Mouse (Mus musculus) heart, postnatal 0 days (tissue): Measurements from ENCODE around the gene Rapgef5. TPM values are rescaled to one million over a fixed set of nuclear protein-coding genes. Genes with fewer than 3 reads are reported as not detected.

Source experiments
- ATAC-seq: fragments of 200-750 bp; cut with Nextera tagmentation; 2 replicates; pipeline ENCODE4 v1.8.0; 2017; ENCODE audit warnings: low read depth, moderate number of reproducible peaks, moderate library complexity; ENCODE audit not compliant: insufficient read depth
- DNase-seq: peaks from one replicate; pipeline ENCODE4 v3.0.0-alpha.2; 2016; ENCODE audit warnings: low spot score
- H3K27ac ChIP-seq: fragments of 300-500 bp; sonication (generic); 2 replicates; pipeline ENCODE4 v1.5.1; 2014; ENCODE audit warnings: low read depth, mild to moderate bottlenecking
- H3K27me3 ChIP-seq: fragments of 300-500 bp; sonication (generic); 2 replicates; pipeline ENCODE4 v1.6.1; 2014; ENCODE audit warnings: low read length, mixed read lengths; ENCODE audit not compliant: control insufficient read depth, insufficient read depth
- H3K36me3 ChIP-seq: fragments of 300-500 bp; sonication (generic); replicated peaks from 2 replicates; pipeline ENCODE4 v1.6.1; 2014; ENCODE audit warnings: low read length, mixed read lengths; ENCODE audit not compliant: control insufficient read depth, insufficient read depth
- H3K4me1 ChIP-seq: fragments of 300-500 bp; sonication (generic); 2 replicates; pipeline ENCODE4 v1.6.1; 2014; ENCODE audit warnings: antibody characterized with exemption; ENCODE audit not compliant: control insufficient read depth, insufficient read depth
- H3K4me2 ChIP-seq: fragments of 300-500 bp; sonication (generic); 2 replicates; pipeline ENCODE4 v1.6.1; 2014; ENCODE audit warnings: low read depth, mild to moderate bottlenecking, low read length, moderate library complexity
- H3K4me3 ChIP-seq: fragments of 300-500 bp; sonication (generic); 2 replicates; pipeline ENCODE4 v1.5.1; 2014; ENCODE audit warnings: low read depth, low read length
- H3K9ac ChIP-seq: fragments of 300-500 bp; sonication (generic); replicated peaks from 2 replicates; pipeline ENCODE4 v1.6.1; 2014; ENCODE audit warnings: low read depth, low read length, mixed read lengths
- H3K9me3 ChIP-seq: fragments of 300-500 bp; sonication (generic); replicated peaks from 2 replicates; pipeline ENCODE4 v1.6.1; 2016; ENCODE audit warnings: low read length; ENCODE audit not compliant: control insufficient read depth
- CTCF ChIP-seq: IDR thresholded peaks from 2 replicates; pipeline ENCODE4 v1.5.1; 2016; ENCODE audit warnings: antibody characterized with exemption, control low read depth, low read depth
- EP300 ChIP-seq: IDR thresholded peaks from 2 replicates; pipeline ENCODE4 v1.6.1; 2016; ENCODE audit warnings: antibody characterized with exemption, low read depth
- WGBS: fragments of 180-500 bp; shearing (Covaris S2); extraction: QIAGEN DNeasy Blood & Tissue Kit; methylation state at CpG from one replicate; pipeline ENCODE4 v1.1.7; 2014; 5-methylcytosine and 5-hydroxymethylcytosine counted together
- polyA plus RNA-seq: library from polyadenylated mRNA; unstranded; fragments of >200 nt; fragmentation: Nextera tagmentation; extraction: Ambion mirVana; gene quantifications from 2 replicates; pipeline ENCODE4 v1.2.1, GENCODE M21; 2015
- total RNA-seq: library from RNA; depleted of rRNA; stranded (reverse); fragments of >200 nt; gene quantifications from 2 replicates; pipeline ENCODE4 v1.2.3, GENCODE M21; 2014; ENCODE audit warnings: low replicate concordance

Rapgef5 gene
- total and polyA plus RNA-seq, 2 experiments from 2014 or later, result 11.1 to 30.8 TPM

DNA sequence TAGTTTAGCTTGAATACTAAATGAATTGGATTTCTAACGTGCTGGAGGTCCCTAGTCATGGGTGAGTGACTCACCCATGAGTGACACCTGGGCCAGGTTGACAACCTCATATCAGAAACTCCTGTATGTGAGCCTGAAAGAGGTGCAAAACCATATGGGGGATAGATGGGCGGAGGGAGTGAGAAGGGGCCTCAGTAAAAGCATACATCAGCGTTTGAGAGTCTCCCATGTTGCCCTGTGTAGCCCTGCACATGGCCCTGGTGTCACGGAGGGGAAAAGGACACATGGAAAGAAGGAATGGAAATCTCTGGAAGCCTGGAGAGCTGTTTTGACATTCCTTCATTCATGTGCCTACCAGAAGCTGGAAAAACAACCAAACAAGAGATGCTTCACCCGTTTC is 175.1 kb downstream of the Rapgef5 start:
- H3K4me2 ChIP-seq, result no peak overlapping the region
- peaks cover 8% of the 10 kb centered on the region; the same call in 1 of the 2 replicates for H3K4me1 ChIP-seq
- ATAC-seq (no peak), DNase-seq (no peak)
- no peak overlapping the region for H3K9ac ChIP-seq
- H3K9me3 ChIP-seq, result no peaks in the 10 kb centered on the region
- H3K4me3 ChIP-seq, result no peak overlapping the region
- 0 out of 2 replicates have a peak, but pooled peaks cover 2% of the 10 kb centered on the region for H3K36me3 ChIP-seq
- WGBS, result 77% methylated on average over 5 of the region's 5 CpGs
- H3K27ac ChIP-seq, result no peak overlapping the region
- TF ChIP-seq CTCF, result no peak
- no peak for TF ChIP-seq EP300
- H3K27me3 ChIP-seq, result no peaks in the 10 kb centered on the region

DNA sequence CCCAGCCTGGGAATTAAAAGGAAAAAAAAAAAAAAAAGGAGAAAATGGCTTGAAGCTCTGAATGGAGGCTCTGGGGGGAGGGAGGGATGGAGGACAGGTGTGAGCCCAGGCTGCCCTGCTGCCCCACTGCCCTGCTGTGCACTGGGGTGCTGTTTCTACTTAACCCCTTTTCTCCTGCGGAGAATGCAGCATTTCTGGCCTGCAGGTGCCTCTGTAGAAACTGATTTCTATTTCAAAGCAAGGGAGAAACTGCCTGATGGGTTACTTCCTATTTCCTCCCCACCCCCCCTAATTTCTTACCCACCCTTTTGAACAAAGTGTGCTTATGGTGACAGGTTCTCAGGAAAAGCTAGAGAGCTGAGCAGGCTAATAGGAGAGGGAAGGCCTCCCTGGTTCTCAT is 176.5 kb downstream of the Rapgef5 start:
- Histone ChIP-seq H3K27me3 (no peaks in the 10 kb centered on the region), H3K9ac (no peak overlapping the region), H3K4me3 (no peak overlapping the region), H3K4me1 (peaks cover 8% of the 10 kb centered on the region; the same call in 1 of the 2 replicates), H3K36me3 (0 out of 2 replicates have a peak, but pooled peaks cover 2% of the 10 kb centered on the region), H3K9me3 (no peaks in the 10 kb centered on the region), H3K4me2 (no peak overlapping the region), H3K27ac (no peak overlapping the region)
- 92% methylated on average over 1 of the region's 1 CpGs for WGBS
- ATAC-seq (no peak), DNase-seq (no peak)
- no peak for TF ChIP-seq CTCF
- TF ChIP-seq EP300, result no peak

DNA sequence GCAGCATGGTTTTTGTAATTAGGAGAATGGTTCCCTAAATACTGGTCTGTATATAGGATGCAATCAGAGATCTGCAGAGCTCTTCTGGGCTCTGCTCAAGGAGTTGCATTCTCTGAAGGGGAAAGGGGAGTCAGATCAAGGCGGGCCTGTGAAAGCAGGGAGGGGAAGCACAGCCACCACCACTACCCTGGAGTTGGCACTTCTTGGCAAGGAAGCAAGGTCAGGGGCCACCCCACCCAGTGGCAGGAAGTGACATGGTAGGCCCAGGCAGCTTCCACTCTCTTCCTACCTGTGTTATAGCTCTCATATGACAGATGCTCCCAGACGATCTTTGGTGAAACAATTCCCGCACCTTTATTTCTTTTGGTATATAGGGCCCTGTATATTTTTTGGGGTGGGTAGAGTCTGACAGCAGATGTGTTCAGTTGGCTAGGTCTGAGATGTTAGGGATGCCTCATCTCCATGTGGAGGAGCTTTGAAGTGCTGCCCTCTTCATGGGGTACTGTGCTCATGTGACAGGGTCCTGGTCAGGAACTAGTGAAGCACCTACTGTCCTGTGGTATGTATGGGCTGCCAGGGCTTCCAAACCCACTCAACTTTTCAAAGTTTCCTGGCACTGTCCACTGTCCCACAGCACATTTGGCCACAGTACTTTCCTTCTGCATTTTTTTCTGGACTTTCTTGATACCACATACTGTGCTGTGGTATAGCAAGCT is 183.8 kb downstream of the Rapgef5 start:
- no peak for DNase-seq
- TF ChIP-seq EP300 (no peak), CTCF (no peak)
- no peak overlapping the region for H3K9ac ChIP-seq
- no peaks in the 10 kb centered on the region for H3K36me3 ChIP-seq
- ATAC-seq, result no peak
- no peak overlapping the region for H3K4me2 ChIP-seq
- no peak overlapping the region for H3K4me3 ChIP-seq
- no peaks in the 10 kb centered on the region for H3K9me3 ChIP-seq
- H3K4me1 ChIP-seq, result no peaks in the 10 kb centered on the region
- WGBS, result 76% methylated on average over 3 of the region's 3 CpGs
- no peak overlapping the region for H3K27ac ChIP-seq
- no peaks in the 10 kb centered on the region for H3K27me3 ChIP-seq

DNA sequence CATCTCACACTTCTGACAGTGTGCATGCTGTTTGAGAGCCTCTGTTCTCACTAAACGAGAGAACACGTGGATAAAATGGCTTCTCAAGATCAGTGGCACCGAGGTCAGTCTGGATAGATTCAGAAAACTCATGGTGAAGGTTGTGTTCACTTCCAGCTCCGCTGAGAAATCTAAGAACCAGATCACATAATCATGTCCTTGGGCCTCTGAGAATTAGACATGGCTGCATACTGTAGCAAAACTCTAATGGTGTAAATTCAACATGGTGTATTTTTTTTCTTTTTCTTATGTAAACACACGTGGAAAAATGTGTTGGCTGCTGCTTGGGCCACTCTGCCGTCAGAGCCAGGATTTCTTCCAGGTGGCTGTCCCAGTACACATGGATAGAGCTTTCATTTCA is 184.6 kb downstream of the Rapgef5 start:
- no peak for ATAC-seq
- H3K36me3 ChIP-seq, result no peaks in the 10 kb centered on the region
- no peak overlapping the region for H3K4me3 ChIP-seq
- H3K9ac ChIP-seq, result no peak overlapping the region
- H3K9me3 ChIP-seq, result no peaks in the 10 kb centered on the region
- H3K4me1 ChIP-seq, result no peaks in the 10 kb centered on the region
- DNase-seq, result no peak
- TF ChIP-seq CTCF (no peak), EP300 (no peak)
- 71% methylated on average over 6 of the region's 6 CpGs for WGBS
- no peaks in the 10 kb centered on the region for H3K27me3 ChIP-seq
- no peak overlapping the region for H3K4me2 ChIP-seq
- no peak overlapping the region for H3K27ac ChIP-seq

DNA sequence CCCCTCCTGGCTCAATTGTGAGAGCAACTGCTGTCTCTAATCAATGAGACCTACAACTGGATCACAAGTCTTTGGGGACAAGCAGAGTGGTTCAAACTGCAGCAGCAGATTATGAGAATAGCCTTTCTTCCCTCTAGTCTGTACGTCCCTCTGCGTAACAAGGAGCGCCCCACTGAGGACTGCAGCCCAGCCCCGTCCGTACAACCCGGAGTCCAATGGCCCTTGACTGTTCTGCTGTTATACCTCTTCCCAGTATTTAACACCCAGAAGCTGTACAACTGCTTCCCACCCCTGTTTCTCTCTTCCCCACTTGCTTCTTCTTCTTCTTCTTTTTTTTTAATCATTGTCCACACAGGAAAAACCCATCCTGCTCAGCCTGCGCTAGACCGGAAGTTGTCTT is 186.0 kb downstream of the Rapgef5 start:
- no peaks in the 10 kb centered on the region for H3K27me3 ChIP-seq
- H3K36me3 ChIP-seq, result no peaks in the 10 kb centered on the region
- DNase-seq (no peak), ATAC-seq (no peak)
- TF ChIP-seq EP300 (no peak), CTCF (no peak)
- H3K4me1 ChIP-seq, result no peaks in the 10 kb centered on the region
- no peak overlapping the region for H3K4me2 ChIP-seq
- no peak overlapping the region for H3K27ac ChIP-seq
- H3K4me3 ChIP-seq, result no peak overlapping the region
- no peaks in the 10 kb centered on the region for H3K9me3 ChIP-seq
- WGBS, result 89% methylated on average over 8 of the region's 8 CpGs
- H3K9ac ChIP-seq, result no peak overlapping the region

DNA sequence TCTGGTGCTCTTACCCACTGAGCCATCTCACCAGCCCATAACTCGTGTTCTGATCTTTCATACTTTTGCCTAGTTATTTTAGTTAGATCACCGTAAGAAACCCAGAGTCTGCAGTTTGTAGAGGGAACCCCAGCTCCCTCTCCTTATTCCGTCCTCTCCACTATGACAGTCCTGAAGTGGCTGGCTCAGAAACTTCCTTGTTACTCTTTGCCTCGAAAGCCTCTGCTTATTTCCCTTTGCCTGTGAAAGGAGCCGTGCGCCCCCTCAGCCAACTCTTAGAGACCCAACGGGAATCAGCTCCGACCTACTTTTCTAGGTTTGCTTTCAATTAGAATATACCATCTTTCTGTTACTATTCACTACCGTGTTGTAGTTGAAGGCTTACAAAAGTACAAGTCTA is 186.6 kb downstream of the Rapgef5 start:
- Histone ChIP-seq H3K4me2 (no peak overlapping the region), H3K27ac (no peak overlapping the region), H3K27me3 (no peaks in the 10 kb centered on the region), H3K9me3 (no peaks in the 10 kb centered on the region), H3K36me3 (no peaks in the 10 kb centered on the region), H3K4me1 (no peaks in the 10 kb centered on the region), H3K4me3 (no peak overlapping the region), H3K9ac (no peak overlapping the region)
- no peak for DNase-seq
- WGBS, result 85% methylated on average over 9 of the region's 9 CpGs
- TF ChIP-seq EP300, result no peak
- no peak for ATAC-seq
